Mouse (Mus musculus): Measurements from ENCODE around the gene Irgq.

DNA sequence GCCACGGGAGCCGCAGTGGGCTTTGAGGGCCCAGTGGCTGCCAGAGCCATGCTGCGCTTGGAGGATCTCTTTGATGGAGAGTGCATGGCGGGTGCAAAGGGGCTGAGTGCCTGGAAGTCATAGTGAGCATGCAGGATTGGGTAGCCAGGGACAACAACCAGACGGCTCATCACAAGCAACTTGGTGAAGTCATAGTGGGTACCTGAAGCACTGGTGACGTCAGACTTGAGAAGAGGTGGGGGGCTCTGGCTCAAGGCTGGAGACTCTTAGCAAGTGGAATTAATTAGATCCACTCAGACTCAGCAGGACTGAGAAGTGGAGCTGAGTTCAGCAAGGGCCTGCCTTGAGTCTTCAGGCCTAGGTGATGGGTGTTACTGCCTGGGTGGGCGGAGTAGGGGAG lies 18.1 kb upstream of the Irgq start, which contains the start of gene AC161166.1:
- TF ChIP-seq EP300 (IDR thresholded peaks at IDR 0.05; ENCODE audit: insufficient read depth, low read depth, low read length) (no peak), CTCF (IDR thresholded peaks at IDR 0.05) (no peak)

Data from heart, adult 2 months (tissue).